Mouse (Mus musculus) c-Kit-positive CD71-negative TER-119-negative erythroid progenitor cells, embryonic 14.5 days (primary cell): ENCODE measurements around the gene Trpc2.
"Not testable (repeated sequence)": the region's sequence is repeated elsewhere in the genome, so short reads cannot be mapped to it uniquely, and the experiment has no call there.

ENCODE experiments used
- DNase-seq: peaks from one replicate; pipeline ENCODE4 v3.0.0-alpha.2; 2013; ENCODE audit warnings: low read depth

Trpc2 gene

GRCm38 (mm10) chr7:102082816-102083215 lies at the start of gene Trpc2:
Gene Trpc2, plus strand, starts transcription at chr7:102083116.
- no peak for DNase-seq

GRCm38 (mm10) chr7:102034904-102035303 lies 48.0 kb upstream of the Trpc2 start:
- DNase-seq = no peak

- no peak for DNase-seq
Measured at GRCm38 (mm10) chr7:102035534-102035933, 47.4 kb upstream of the Trpc2 start.

- DNase-seq = no peak
Measured at GRCm38 (mm10) chr7:102037318-102037717, 45.6 kb upstream of the Trpc2 start.

- no peak for DNase-seq
Measured at GRCm38 (mm10) chr7:102042314-102042713, 40.6 kb upstream of the Trpc2 start.

- DNase-seq = not testable (repeated sequence)
Measured at GRCm38 (mm10) chr7:102048524-102048923, 34.4 kb upstream of the Trpc2 start.

GRCm38 (mm10) chr7:102061353-102061752 lies 21.6 kb upstream of the Trpc2 start:
- no peak for DNase-seq

- DNase-seq = no peak
Measured at GRCm38 (mm10) chr7:102062203-102062602, 20.7 kb upstream of the Trpc2 start.

- no peak for DNase-seq
Measured at GRCm38 (mm10) chr7:102063891-102064290, 19.0 kb upstream of the Trpc2 start.

GRCm38 (mm10) chr7:102064655-102065045 lies 18.3 kb upstream of the Trpc2 start:
- no peak for DNase-seq

GRCm38 (mm10) chr7:102065046-102065891 lies 17.6 kb upstream of the Trpc2 start, which contains the start of the genes Rnf121, Xndc1 and Xntrpc:
Gene Rnf121, minus strand, starts transcription at chr7:102065469.
Gene Xndc1, plus strand, starts transcription at chr7:102065511.
Gene Xntrpc, plus strand, starts transcription at chr7:102065713.
- DNase-seq = peak; percentile 80

- no peak for DNase-seq
Measured at GRCm38 (mm10) chr7:102066363-102066762, 16.6 kb upstream of the Trpc2 start.

- peak; percentile 44 for DNase-seq
Measured at GRCm38 (mm10) chr7:102076714-102077296, 6.1 kb upstream of the Trpc2 start.

- DNase-seq = no peak
Measured at GRCm38 (mm10) chr7:102078517-102078916, 4.4 kb upstream of the Trpc2 start.

GRCm38 (mm10) chr7:102080311-102080710 lies 2.6 kb upstream of the Trpc2 start:
- DNase-seq = no peak

GRCm38 (mm10) chr7:102081784-102082183 lies 1.1 kb upstream of the Trpc2 start:
- no peak for DNase-seq

GRCm38 (mm10) chr7:102084041-102084696 lies 1.3 kb downstream of the Trpc2 start:
- DNase-seq = no peak

GRCm38 (mm10) chr7:102087336-102087735 lies 4.4 kb downstream of the Trpc2 start:
- DNase-seq = no peak

GRCm38 (mm10) chr7:102099760-102100661 lies 17.1 kb downstream of the Trpc2 start:
- peak; percentile 29 for DNase-seq

- no peak for DNase-seq
Measured at GRCm38 (mm10) chr7:102100868-102101267, 18.0 kb downstream of the Trpc2 start.

- DNase-seq = no peak
Measured at GRCm38 (mm10) chr7:102101487-102101886, 18.6 kb downstream of the Trpc2 start, which contains the start of gene Art1. Gene Art1, plus strand, starts transcription at chr7:102101743.

GRCm38 (mm10) chr7:102102241-102102640 lies 19.3 kb downstream of the Trpc2 start:
- no peak for DNase-seq
